In genomic region chr5:121019505-121019904, GRCm38 (mm10) we compare ENCODE assay signal across 24 mouse cellular contexts. TPM values are rescaled to one million over a fixed set of nuclear protein-coding genes. Genes with fewer than 3 reads are reported as not detected.
DNase-seq lines count a peak whose midpoint lies in the region; ATAC-seq lines count a peak whose summit lies in the region.
"Had no signal": no experiment of that assay in that cellular context is flagged by ENCODE, and none has a peak within 500 bp of the region (broad histone marks: within the 10 kb centered on the region; RNA-seq: fewer than 3 reads in every experiment).

No protein-coding gene starts in this region.

- WGBS in midbrain, embryonic 13.5 days = 83% methylated on average over 9 of the region's 9 CpGs

- no peak overlapping the region for H3K9ac ChIP-seq in midbrain, embryonic 13.5 days (replicated peaks)
- H3K9ac ChIP-seq: embryonic facial prominence, embryonic 13.5 days; forebrain, embryonic 12.5 days; hindbrain, embryonic 12.5 days had no signal

- no peak for ATAC-seq in midbrain, embryonic 13.5 days
- ATAC-seq: hindbrain, embryonic 16.5 days; inflammation-experienced regulatory T-cells, adult 6 months had no signal

- no peaks in the 10 kb centered on the region for H3K27me3 ChIP-seq in midbrain, embryonic 13.5 days
- H3K27me3 ChIP-seq: embryonic facial prominence, embryonic 13.5 days; forebrain, embryonic 12.5 days; hindbrain, embryonic 12.5 days had no signal

- peak; percentile 62 to 74 for DNase-seq in frontal cortex, postnatal 36 days (ENCODE audit: low spot score in 2 of 2)
- DNase-seq in frontal cortex, postnatal 25 days (ENCODE audit: low spot score in 2 of 2) = no peak
- peak; percentile 45 to 56 for DNase-seq in right cerebral cortex, adult 2 months (ENCODE audit: low spot score in 2 of 2)
- no peak for DNase-seq in right cerebral cortex, postnatal 4 days
- peak; percentile 56 to 68 for DNase-seq in left cerebral cortex, postnatal 14 days (ENCODE audit: low spot score in 2 of 2)
- DNase-seq in adrenal gland, postnatal 10 days = no peak
- DNase-seq: adrenal gland, adult 2 months; adrenal gland, postnatal 36 days; cerebellum, adult 11 months; cerebellum, adult 8-10 months; cerebellum, postnatal 14 days; gastrocnemius, postnatal 10 days; heart, adult 18-20 months; heart, postnatal 10 days; heart, postnatal 4 days had no signal

- intact Hi-C loops in left cerebral cortex, postnatal 14 days (cut with DNase I) = no loop called here

- no peak overlapping the region for H3K27ac ChIP-seq in midbrain, embryonic 13.5 days
- H3K27ac ChIP-seq: embryonic facial prominence, embryonic 13.5 days; forebrain, embryonic 12.5 days; heart, embryonic 10.5 days; hindbrain, embryonic 12.5 days had no signal

- H3K4me2 ChIP-seq in midbrain, embryonic 13.5 days (replicated peaks) = no peak overlapping the region
- H3K4me2 ChIP-seq: embryonic facial prominence, embryonic 13.5 days; forebrain, embryonic 12.5 days; hindbrain, embryonic 12.5 days had no signal

- peaks cover 8% of the 10 kb centered on the region for H3K4me1 ChIP-seq in midbrain, embryonic 13.5 days (replicated peaks)
- H3K4me1 ChIP-seq: embryonic facial prominence, embryonic 13.5 days; heart, embryonic 10.5 days had no signal

- H3K4me3 ChIP-seq in midbrain, embryonic 13.5 days (replicated peaks) = no peak overlapping the region
- H3K4me3 ChIP-seq: embryonic facial prominence, embryonic 13.5 days; forebrain, embryonic 12.5 days; heart, embryonic 10.5 days; hindbrain, embryonic 12.5 days had no signal

- peaks cover 5% of the 10 kb centered on the region; the same call in 1 of the 2 replicates for H3K9me3 ChIP-seq in midbrain, embryonic 13.5 days
- H3K9me3 ChIP-seq: embryonic facial prominence, embryonic 13.5 days; forebrain, embryonic 12.5 days; heart, embryonic 10.5 days; hindbrain, embryonic 12.5 days had no signal

- no peaks in the 10 kb centered on the region for H3K36me3 ChIP-seq in midbrain, embryonic 13.5 days
- H3K36me3 ChIP-seq: embryonic facial prominence, embryonic 13.5 days; forebrain, embryonic 12.5 days; heart, embryonic 10.5 days; hindbrain, embryonic 12.5 days had no signal

RNA-seq across cellular contexts. Expression of gene Rph3a, which starts 9.6 kb away (rescaled TPM):
- 100 to 1,000 TPM; 252 to 253 TPM for total RNA-seq in left cerebral cortex, postnatal 14 days (2021)
- total RNA-seq in adrenal gland, postnatal 10 days (2021) = 1 to 10 TPM; 1.7 to 3.4 TPM
- 8.4 and 9.1 TPM in 2 replicates for polyA plus RNA-seq in midbrain, embryonic 13.5 days (2015; fragmentation: Nextera tagmentation; extraction: Ambion mirVana)
- total RNA-seq: common myeloid progenitor, adult 5-6 weeks; heart, adult 18-20 months; heart, postnatal 10 days had no signal
- polyA plus RNA-seq: heart, embryonic 10.5 days; heart, embryonic 14.5 days; inflammation-experienced regulatory T-cells, adult 6 months had no signal

Comparison
In these comparisons a context has a peak if more than half of its experiments do, and no peak if none do; other contexts are left out.
1. DNase-seq: peak in frontal cortex, postnatal 36 days (2 of 2), right cerebral cortex, adult 2 months (2 of 2) and left cerebral cortex, postnatal 14 days (2 of 2); none in frontal cortex, postnatal 25 days (0 of 2), right cerebral cortex, postnatal 4 days (single experiment) and adrenal gland, postnatal 10 days (single experiment).
2. RNA of gene Rph3a, which starts 9.6 kb away (total RNA-seq): 252 to 253 TPM in left cerebral cortex, postnatal 14 days; 1.7 to 3.4 TPM in adrenal gland, postnatal 10 days; every median in the first group is over 10 times any median in the second.